Mouse (Mus musculus): Measurements from ENCODE around the gene Shtn1. TPM values are rescaled to one million over a fixed set of nuclear protein-coding genes. Genes with fewer than 3 reads are reported as not detected.

The Shtn1 gene
- polyA plus RNA-seq, 1 experiment from 2014 or later: 0.53 TPM

GRCm38 (mm10) chr19:59071396-59071795 lies 4.5 kb downstream of the Shtn1 start:
- WGBS (ENCODE audit: insufficient replicate concordance): 59% methylated on average over 4 of the region's 4 CpGs
- no peak overlapping the region for H3K9ac ChIP-seq
- no peaks in the 10 kb centered on the region for H3K4me1 ChIP-seq (replicated peaks)
- H3K27me3 ChIP-seq: peaks cover 33% of the 10 kb centered on the region
- no peaks in the 10 kb centered on the region for H3K36me3 ChIP-seq (replicated peaks)
- no peak overlapping the region for H3K4me2 ChIP-seq
- no peaks in the 10 kb centered on the region for H3K9me3 ChIP-seq (replicated peaks)
- H3K27ac ChIP-seq (replicated peaks): no peak overlapping the region
- H3K4me3 ChIP-seq (replicated peaks): no peak overlapping the region
- ATAC-seq (ENCODE audit: insufficient read depth): no peak

GRCm38 (mm10) chr19:59067652-59068051 lies 8.2 kb downstream of the Shtn1 start:
- H3K4me3 ChIP-seq (replicated peaks): no peak overlapping the region
- no peak overlapping the region for H3K27ac ChIP-seq (replicated peaks)
- no peaks in the 10 kb centered on the region for H3K36me3 ChIP-seq (replicated peaks)
- H3K27me3 ChIP-seq: no peaks in the 10 kb centered on the region
- no peak overlapping the region for H3K4me2 ChIP-seq
- no peak for ATAC-seq (ENCODE audit: insufficient read depth)
- H3K4me1 ChIP-seq (replicated peaks): no peaks in the 10 kb centered on the region
- H3K9me3 ChIP-seq (replicated peaks): no peaks in the 10 kb centered on the region
- no peak overlapping the region for H3K9ac ChIP-seq
- WGBS (ENCODE audit: insufficient replicate concordance): 43% methylated on average over 1 of the region's 1 CpGs

GRCm38 (mm10) chr19:59066670-59067069 lies 9.2 kb downstream of the Shtn1 start:
- Histone ChIP-seq H3K27ac (replicated peaks) (no peak overlapping the region), H3K9ac (no peak overlapping the region), H3K4me1 (replicated peaks) (no peaks in the 10 kb centered on the region), H3K36me3 (replicated peaks) (no peaks in the 10 kb centered on the region), H3K9me3 (replicated peaks) (no peaks in the 10 kb centered on the region), H3K27me3 (no peaks in the 10 kb centered on the region), H3K4me2 (no peak overlapping the region), H3K4me3 (replicated peaks) (no peak overlapping the region)
- WGBS (ENCODE audit: insufficient replicate concordance): 55% methylated on average over 2 of the region's 2 CpGs
- no peak for ATAC-seq (ENCODE audit: insufficient read depth)

GRCm38 (mm10) chr19:59066115-59066514 lies 9.8 kb downstream of the Shtn1 start:
- 33% methylated on average over 5 of the region's 5 CpGs for WGBS (ENCODE audit: insufficient replicate concordance)
- H3K4me3 ChIP-seq (replicated peaks): no peak overlapping the region
- no peaks in the 10 kb centered on the region for H3K4me1 ChIP-seq (replicated peaks)
- ATAC-seq (ENCODE audit: insufficient read depth): no peak
- H3K36me3 ChIP-seq (replicated peaks): no peaks in the 10 kb centered on the region
- no peak overlapping the region for H3K9ac ChIP-seq
- H3K27me3 ChIP-seq: no peaks in the 10 kb centered on the region
- H3K9me3 ChIP-seq (replicated peaks): no peaks in the 10 kb centered on the region
- H3K27ac ChIP-seq (replicated peaks): no peak overlapping the region
- H3K4me2 ChIP-seq: no peak overlapping the region

GRCm38 (mm10) chr19:59064616-59065015 lies 11.3 kb downstream of the Shtn1 start:
- H3K27me3 ChIP-seq: no peaks in the 10 kb centered on the region
- H3K36me3 ChIP-seq (replicated peaks): no peaks in the 10 kb centered on the region
- 63% methylated on average over 5 of the region's 5 CpGs for WGBS (ENCODE audit: insufficient replicate concordance)

GRCm38 (mm10) chr19:59063568-59063967 lies 12.3 kb downstream of the Shtn1 start:
- no peak overlapping the region for H3K27ac ChIP-seq (replicated peaks)
- H3K36me3 ChIP-seq (replicated peaks): no peaks in the 10 kb centered on the region
- H3K27me3 ChIP-seq: no peaks in the 10 kb centered on the region
- H3K9me3 ChIP-seq (replicated peaks): no peaks in the 10 kb centered on the region
- no peaks in the 10 kb centered on the region for H3K4me1 ChIP-seq (replicated peaks)
- no peak overlapping the region for H3K9ac ChIP-seq
- H3K4me2 ChIP-seq: no peak overlapping the region
- WGBS (ENCODE audit: insufficient replicate concordance): 80% methylated on average over 5 of the region's 5 CpGs
- ATAC-seq (ENCODE audit: insufficient read depth): no peak
- no peak overlapping the region for H3K4me3 ChIP-seq (replicated peaks)

More at GRCm38 (mm10) chr19:59064616-59065015, 11.3 kb downstream of the Shtn1 start:
- ATAC-seq (ENCODE audit: insufficient read depth): no peak
- no peak overlapping the region for H3K9ac ChIP-seq
- H3K9me3 ChIP-seq (replicated peaks): no peaks in the 10 kb centered on the region
- no peak overlapping the region for H3K27ac ChIP-seq (replicated peaks)
- H3K4me1 ChIP-seq (replicated peaks): no peaks in the 10 kb centered on the region
- H3K4me2 ChIP-seq: no peak overlapping the region
- no peak overlapping the region for H3K4me3 ChIP-seq (replicated peaks)

GRCm38 (mm10) chr19:59058105-59058504 lies 17.8 kb downstream of the Shtn1 start:
- Histone ChIP-seq H3K4me1 (replicated peaks) (no peaks in the 10 kb centered on the region), H3K27me3 (no peaks in the 10 kb centered on the region), H3K36me3 (replicated peaks) (no peaks in the 10 kb centered on the region), H3K9ac (no peak overlapping the region), H3K9me3 (replicated peaks) (no peaks in the 10 kb centered on the region), H3K27ac (replicated peaks) (no peak overlapping the region), H3K4me2 (no peak overlapping the region), H3K4me3 (replicated peaks) (no peak overlapping the region)
- 49% methylated on average over 4 of the region's 4 CpGs for whole genome bisulfite sequencing (ENCODE audit: insufficient replicate concordance)
- no peak for ATAC-seq (ENCODE audit: insufficient read depth)

- no peak for ATAC-seq (ENCODE audit: insufficient read depth)
- no peak overlapping the region for H3K4me2 ChIP-seq
- 12% methylated on average over 5 of the region's 5 CpGs for WGBS (ENCODE audit: insufficient replicate concordance)
Measured at GRCm38 (mm10) chr19:59057366-59057765, 18.5 kb downstream of the Shtn1 start.

GRCm38 (mm10) chr19:59054632-59054951 lies 21.3 kb downstream of the Shtn1 start:
- WGBS (ENCODE audit: insufficient replicate concordance): 67% methylated on average over 6 of the region's 6 CpGs
- no peaks in the 10 kb centered on the region for H3K9me3 ChIP-seq (replicated peaks)
- no peak for ATAC-seq (ENCODE audit: insufficient read depth)
- H3K4me1 ChIP-seq (replicated peaks): no peaks in the 10 kb centered on the region
- H3K4me3 ChIP-seq (replicated peaks): no peak overlapping the region
- H3K36me3 ChIP-seq (replicated peaks): no peaks in the 10 kb centered on the region
- no peaks in the 10 kb centered on the region for H3K27me3 ChIP-seq
- H3K4me2 ChIP-seq: no peak overlapping the region
- no peak overlapping the region for H3K27ac ChIP-seq (replicated peaks)
- H3K9ac ChIP-seq: no peak overlapping the region

More at GRCm38 (mm10) chr19:59057366-59057765, 18.5 kb downstream of the Shtn1 start:
- Histone ChIP-seq H3K4me1 (replicated peaks) (no peaks in the 10 kb centered on the region), H3K27me3 (no peaks in the 10 kb centered on the region), H3K27ac (replicated peaks) (no peak overlapping the region), H3K9ac (no peak overlapping the region), H3K9me3 (replicated peaks) (no peaks in the 10 kb centered on the region), H3K4me3 (replicated peaks) (no peak overlapping the region), H3K36me3 (replicated peaks) (no peaks in the 10 kb centered on the region)

GRCm38 (mm10) chr19:59053931-59054631 lies 21.8 kb downstream of the Shtn1 start:
- no peaks in the 10 kb centered on the region for H3K4me1 ChIP-seq (replicated peaks)
- no peaks in the 10 kb centered on the region for H3K27me3 ChIP-seq
- H3K4me2 ChIP-seq: no peak overlapping the region
- H3K27ac ChIP-seq (replicated peaks): no peak overlapping the region
- H3K9me3 ChIP-seq (replicated peaks): no peaks in the 10 kb centered on the region
- no peak for ATAC-seq (ENCODE audit: insufficient read depth)
- no peak overlapping the region for H3K9ac ChIP-seq
- H3K36me3 ChIP-seq (replicated peaks): no peaks in the 10 kb centered on the region
- WGBS (ENCODE audit: insufficient replicate concordance): 73% methylated on average over 6 of the region's 6 CpGs
- no peak overlapping the region for H3K4me3 ChIP-seq (replicated peaks)

- Histone ChIP-seq H3K4me2 (no peak overlapping the region), H3K9me3 (replicated peaks) (no peaks in the 10 kb centered on the region), H3K27me3 (no peaks in the 10 kb centered on the region), H3K9ac (no peak overlapping the region), H3K27ac (replicated peaks) (no peak overlapping the region), H3K36me3 (replicated peaks) (no peaks in the 10 kb centered on the region), H3K4me3 (replicated peaks) (no peak overlapping the region), H3K4me1 (replicated peaks) (no peaks in the 10 kb centered on the region)
- 57% methylated on average over 9 of the region's 9 CpGs for WGBS (ENCODE audit: insufficient replicate concordance)
- ATAC-seq (ENCODE audit: insufficient read depth): no peak
Measured at GRCm38 (mm10) chr19:59052783-59053490, 23.0 kb downstream of the Shtn1 start.

All from liver, embryonic 15.5 days (tissue).